Comparison of ENCODE assay signal across 24 mouse cellular contexts in genomic region chr10:115359066-115359465, GRCm38 (mm10). TPM values are rescaled to one million over a fixed set of nuclear protein-coding genes. Genes with fewer than 3 reads are reported as not detected.
A peak's percentile ranks its signal among the peaks of the same experiment; 100 is the strongest.
DNase-seq lines count a peak whose midpoint lies in the region; ATAC-seq and TF ChIP-seq lines count a peak whose summit lies in the region.
"Had no signal": no experiment of that assay in that cellular context is flagged by ENCODE, and none has a peak within 500 bp of the region (broad histone marks: within the 10 kb centered on the region; RNA-seq: fewer than 3 reads in every experiment).

No protein-coding gene starts in this region.

- H3K27me3 ChIP-seq in kidney, embryonic 14.5 days (ENCODE audit: control insufficient read depth, insufficient read depth, low read length) = no peaks in the 10 kb centered on the region
- no peaks in the 10 kb centered on the region for H3K27me3 ChIP-seq in ES-Bruce4 (ENCODE audit: control insufficient read depth, insufficient read depth, low read length, poor library complexity, severe bottlenecking)
- H3K27me3 ChIP-seq in small intestine, adult 2 months (ENCODE audit: control insufficient read depth, insufficient read depth, low read length) = no peaks in the 10 kb centered on the region
- H3K27me3 ChIP-seq: forebrain, embryonic 13.5 days; heart, embryonic 15.5 days; hindbrain, embryonic 15.5 days; limb, embryonic 12.5 days; lung, embryonic 15.5 days; neural tube, embryonic 13.5 days; stomach, embryonic 15.5 days had no signal

- no peak for TF ChIP-seq POLR2A in ES-Bruce4 (IDR thresholded peaks at IDR 0.05; ENCODE audit: insufficient read depth, low read length)
- no peak for TF ChIP-seq POLR2A in small intestine, adult 2 months (IDR thresholded peaks at IDR 0.05; ENCODE audit: low read depth, low read length)

- H3K27ac ChIP-seq in kidney, embryonic 14.5 days (ENCODE audit: low read depth, low read length) = no peak overlapping the region
- peak overlapping the region; percentile 57 for H3K27ac ChIP-seq in ES-Bruce4 (ENCODE audit: insufficient read depth, low read length)
- H3K27ac ChIP-seq in small intestine, adult 2 months (ENCODE audit: insufficient read depth, low read depth, low read length) = peak overlapping the region; percentile 60
- H3K27ac ChIP-seq: forebrain, embryonic 13.5 days; heart, embryonic 15.5 days; hindbrain, embryonic 15.5 days; limb, embryonic 12.5 days; liver, embryonic 14.5 days; lung, embryonic 15.5 days; macrophage; neural tube, embryonic 13.5 days; stomach, embryonic 15.5 days had no signal

- no peak for TF ChIP-seq CTCF in ES-Bruce4 (IDR thresholded peaks at IDR 0.05; ENCODE audit: low read depth, low read length)
- TF ChIP-seq CTCF in small intestine, adult 2 months (IDR thresholded peaks at IDR 0.05; ENCODE audit: extremely low read depth, insufficient read length, insufficient replicate concordance, low read depth, low read length) = no peak

- no peaks in the 10 kb centered on the region; the same call in 1 of the 2 replicates for H3K36me3 ChIP-seq in kidney, embryonic 14.5 days (ENCODE audit: control insufficient read depth, insufficient read depth, low read length)
- H3K36me3 ChIP-seq in ES-Bruce4 (ENCODE audit: control insufficient read depth, insufficient read depth, low read length, poor library complexity, severe bottlenecking) = no peaks in the 10 kb centered on the region
- peaks cover 16% of the 10 kb centered on the region for H3K36me3 ChIP-seq in small intestine, adult 2 months (ENCODE audit: control insufficient read depth, insufficient read depth, low read length)

- H3K9me3 ChIP-seq in kidney, embryonic 14.5 days (ENCODE audit: control insufficient read depth, low read length) = no peaks in the 10 kb centered on the region
- H3K9me3 ChIP-seq in ES-Bruce4 (replicated peaks; ENCODE audit: control insufficient read depth, insufficient read depth, low read length, poor library complexity, severe bottlenecking) = no peaks in the 10 kb centered on the region
- H3K9me3 ChIP-seq: forebrain, embryonic 13.5 days; heart, embryonic 15.5 days; hindbrain, embryonic 15.5 days; limb, embryonic 12.5 days; lung, embryonic 15.5 days; neural tube, embryonic 13.5 days; stomach, embryonic 15.5 days had no signal

- H3K4me1 ChIP-seq in kidney, embryonic 14.5 days (ENCODE audit: control insufficient read depth, insufficient read depth, low read length) = 0 out of 2 replicates have a peak, but pooled peaks cover 6% of the 10 kb centered on the region
- peaks cover 4% of the 10 kb centered on the region for H3K4me1 ChIP-seq in ES-Bruce4 (ENCODE audit: control insufficient read depth, insufficient read depth, low read length)
- H3K4me1 ChIP-seq in small intestine, adult 2 months (ENCODE audit: control insufficient read depth, insufficient read depth, insufficient read length, low read length) = peaks cover 17% of the 10 kb centered on the region

- TF ChIP-seq EP300 in ES-Bruce4 (IDR thresholded peaks at IDR 0.05; ENCODE audit: insufficient read depth, low read depth, low read length) = no peak

- no peak overlapping the region for H3K9ac ChIP-seq in kidney, embryonic 14.5 days (ENCODE audit: low read depth, low read length)
- no peak overlapping the region; the same call in 1 of the 2 replicates for H3K9ac ChIP-seq in ES-Bruce4 (ENCODE audit: low read depth, poor library complexity, severe bottlenecking)
- H3K9ac ChIP-seq: forebrain, embryonic 13.5 days; heart, embryonic 15.5 days; hindbrain, embryonic 15.5 days; limb, embryonic 12.5 days; liver, embryonic 14.5 days; lung, embryonic 15.5 days; neural tube, embryonic 13.5 days; stomach, embryonic 15.5 days had no signal

- H3K4me3 ChIP-seq in kidney, embryonic 14.5 days (ENCODE audit: low read length) = no peak overlapping the region
- H3K4me3 ChIP-seq in ES-Bruce4 (ENCODE audit: low read depth, low read length) = no peak overlapping the region
- H3K4me3 ChIP-seq in small intestine, adult 2 months (ENCODE audit: low read depth, low read length) = no peak overlapping the region
- H3K4me3 ChIP-seq: forebrain, embryonic 13.5 days; heart, embryonic 15.5 days; hindbrain, embryonic 15.5 days; limb, embryonic 12.5 days; lung, embryonic 15.5 days; neural tube, embryonic 13.5 days; stomach, embryonic 15.5 days had no signal

- intact Hi-C loops in left cerebral cortex, postnatal 36 days (cut with DNase I) = no loop called here

- no peak for ATAC-seq in kidney, embryonic 14.5 days (ENCODE audit: low FRiP score, low TSS enrichment)
- ATAC-seq: forebrain, embryonic 13.5 days had no signal

- 91% methylated on average over 7 of the region's 7 CpGs for WGBS in kidney, embryonic 14.5 days
- WGBS in small intestine, adult 2 months = 52% methylated on average over 7 of the region's 7 CpGs

- peak; percentile 69 for DNase-seq in kidney, adult 18-20 months
- peak; percentile 80 to 86 for DNase-seq in kidney, adult 8-10 months
- no peak for DNase-seq in cerebellum, postnatal 14 days
- no peak for DNase-seq in left cerebral cortex, postnatal 36 days (ENCODE audit: low spot score in 2 of 2)
- DNase-seq in thymus, postnatal 36 days = no peak
- DNase-seq: cerebellum, adult 18-20 months; gastrocnemius, postnatal 14 days; heart, postnatal 4 days; midbrain, embryonic 14.5 days; right cerebral cortex, adult 18-20 months; spleen, adult 18-20 months; thymus, adult 2 months had no signal

- H3K4me2 ChIP-seq in kidney, embryonic 14.5 days (replicated peaks; ENCODE audit: low read depth, low read length) = no peak overlapping the region
- H3K4me2 ChIP-seq: forebrain, embryonic 13.5 days; heart, embryonic 15.5 days; hindbrain, embryonic 15.5 days; limb, embryonic 12.5 days; lung, embryonic 15.5 days; neural tube, embryonic 13.5 days; stomach, embryonic 15.5 days had no signal

RNA-seq across cellular contexts. Expression of gene Tmem19, which starts 3.2 kb away (rescaled TPM):
- polyA plus RNA-seq in kidney, embryonic 14.5 days (2014; fragmentation: Nextera tagmentation; extraction: Ambion mirVana) = 18.8 and 35.5 TPM in 2 replicates
- 28.3 and 29.1 TPM in 2 replicates for polyA plus RNA-seq in ES-Bruce4 (2011; ENCODE audit: insufficient read depth, insufficient read length, low read depth, missing spikeins)
- polyA plus RNA-seq in small intestine, adult 2 months (2012; rRNA removed) = 17.0 and 29.9 TPM in 2 replicates
- 10 to 100 TPM; 43.2 to 50.2 TPM for total RNA-seq in left cerebral cortex, postnatal 36 days (2021)

RNA-seq across cellular contexts. Expression of gene Thap2, which starts 25.2 kb away (rescaled TPM):
- 21.5 and 25.1 TPM in 2 replicates for polyA plus RNA-seq in kidney, embryonic 14.5 days (2014; fragmentation: Nextera tagmentation; extraction: Ambion mirVana)
- polyA plus RNA-seq in ES-Bruce4 (2011; ENCODE audit: insufficient read depth, insufficient read length, low read depth, missing spikeins) = 10.1 and 12.9 TPM in 2 replicates
- polyA plus RNA-seq in small intestine, adult 2 months (2012; rRNA removed) = 1.5 and 2.1 TPM in 2 replicates
- total RNA-seq in left cerebral cortex, postnatal 36 days (2021) = 10 to 100 TPM; 14.1 to 18.6 TPM

RNA-seq across cellular contexts. Expression of gene Zfc3h1, which starts 25.7 kb away (rescaled TPM):
- polyA plus RNA-seq in kidney, embryonic 14.5 days (2014; fragmentation: Nextera tagmentation; extraction: Ambion mirVana) = 29.2 and 31.1 TPM in 2 replicates
- 100 and 107 TPM in 2 replicates for polyA plus RNA-seq in ES-Bruce4 (2011; ENCODE audit: insufficient read depth, insufficient read length, low read depth, missing spikeins)
- 3.3 and 5.3 TPM in 2 replicates for polyA plus RNA-seq in small intestine, adult 2 months (2012; rRNA removed)
- total RNA-seq in left cerebral cortex, postnatal 36 days (2021) = 10 to 100 TPM; 36.9 to 60.8 TPM

RNA-seq across cellular contexts. Expression of gene Rab21, which starts 43.7 kb away (rescaled TPM):
- 9.4 and 10.9 TPM in 2 replicates for polyA plus RNA-seq in kidney, embryonic 14.5 days (2014; fragmentation: Nextera tagmentation; extraction: Ambion mirVana)
- polyA plus RNA-seq in ES-Bruce4 (2011; ENCODE audit: insufficient read depth, insufficient read length, low read depth, missing spikeins) = 37.2 and 46.8 TPM in 2 replicates
- 12.6 and 28.8 TPM in 2 replicates for polyA plus RNA-seq in small intestine, adult 2 months (2012; rRNA removed)
- 10 to 100 TPM; 51.6 to 53.7 TPM for total RNA-seq in left cerebral cortex, postnatal 36 days (2021)

Comparison
In these comparisons a context has a peak if more than half of its experiments do, and no peak if none do; other contexts are left out.
1. DNase-seq: peak in kidney, adult 18-20 months (single experiment) and kidney, adult 8-10 months (2 of 2); none in cerebellum, postnatal 14 days (0 of 2), left cerebral cortex, postnatal 36 days (0 of 2) and thymus, postnatal 36 days (0 of 2).